Mouse (Mus musculus): ENCODE results near the gene Arfip2. TPM values are rescaled to one million over a fixed set of nuclear protein-coding genes. Genes with fewer than 3 reads are reported as not detected.

Arfip2 gene
- polyA plus RNA-seq, 1 experiment from 2014 or later: 94.8 TPM

DNA sequence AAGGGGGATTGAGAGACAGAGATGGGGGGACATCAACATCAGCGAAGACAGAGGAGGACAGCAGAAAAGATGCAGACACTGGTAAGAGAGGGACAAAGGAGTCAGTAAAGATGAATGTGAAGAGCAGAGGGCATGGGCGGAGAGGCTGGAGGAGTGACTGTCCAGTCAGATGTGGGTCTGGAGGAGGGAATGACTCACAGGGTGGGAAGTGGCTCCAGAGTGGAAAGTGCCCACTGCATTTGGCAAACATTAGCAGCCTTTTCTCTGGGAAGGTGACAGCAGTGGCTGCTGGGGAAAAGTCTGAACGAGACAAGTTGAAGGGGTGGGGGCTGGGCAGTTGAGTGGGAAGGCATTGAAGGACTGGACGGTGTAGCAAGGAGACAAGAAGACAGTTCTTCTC lies 19.2 kb downstream of the Arfip2 start:
- Histone ChIP-seq H3K36me3 (ENCODE audit: control insufficient read depth, insufficient read depth, low read length) (peaks cover 56% of the 10 kb centered on the region), H3K4me2 (replicated peaks; ENCODE audit: low read depth, low read length) (no peak overlapping the region)
- no peak for ATAC-seq (ENCODE audit: low FRiP score, low TSS enrichment)

DNA sequence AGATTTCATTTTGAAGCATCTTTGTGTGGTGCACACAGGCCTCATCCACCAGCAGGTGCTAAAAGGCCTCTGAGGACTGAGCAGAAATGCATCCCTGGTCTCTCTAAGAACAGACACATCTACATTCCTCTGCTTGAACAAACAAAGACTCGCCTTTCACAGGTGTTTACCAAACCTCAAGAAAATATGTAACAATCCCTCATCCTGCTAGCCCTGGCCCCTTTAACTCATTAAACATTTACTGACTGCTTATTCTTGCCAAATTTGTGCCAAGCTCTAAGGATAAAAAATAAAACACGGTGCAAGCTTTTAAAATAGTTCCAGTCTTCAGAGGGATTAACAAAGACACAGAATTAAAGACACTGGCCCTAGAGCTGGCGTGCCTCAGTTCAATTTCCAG lies 20.5 kb downstream of the Arfip2 start:
- Histone ChIP-seq H3K9me3 (ENCODE audit: control insufficient read depth, low read length) (no peaks in the 10 kb centered on the region), H3K4me1 (ENCODE audit: control insufficient read depth, insufficient read depth, low read length) (no peaks in the 10 kb centered on the region), H3K27me3 (ENCODE audit: control insufficient read depth, insufficient read depth, low read length) (no peaks in the 10 kb centered on the region), H3K27ac (ENCODE audit: low read depth, low read length) (no peak overlapping the region), H3K4me3 (ENCODE audit: low read length) (no peak overlapping the region), H3K4me2 (replicated peaks; ENCODE audit: low read depth, low read length) (no peak overlapping the region), H3K36me3 (ENCODE audit: control insufficient read depth, insufficient read depth, low read length) (peaks cover 62% of the 10 kb centered on the region), H3K9ac (ENCODE audit: low read depth, low read length) (no peak overlapping the region)
- WGBS: 79% methylated on average over 3 of the region's 3 CpGs
- no peak for ATAC-seq (ENCODE audit: low FRiP score, low TSS enrichment)

More for the DNA sequence above, 19.2 kb downstream of the Arfip2 start:
- no peak overlapping the region for H3K27ac ChIP-seq (ENCODE audit: low read depth, low read length)
- H3K9me3 ChIP-seq (ENCODE audit: control insufficient read depth, low read length): no peaks in the 10 kb centered on the region
- no peaks in the 10 kb centered on the region for H3K27me3 ChIP-seq (ENCODE audit: control insufficient read depth, insufficient read depth, low read length)
- no peak overlapping the region for H3K4me3 ChIP-seq (ENCODE audit: low read length)
- no peak overlapping the region for H3K9ac ChIP-seq (ENCODE audit: low read depth, low read length)
- H3K4me1 ChIP-seq (ENCODE audit: control insufficient read depth, insufficient read depth, low read length): no peaks in the 10 kb centered on the region
- 77% methylated on average over 4 of the region's 4 CpGs for WGBS

DNA sequence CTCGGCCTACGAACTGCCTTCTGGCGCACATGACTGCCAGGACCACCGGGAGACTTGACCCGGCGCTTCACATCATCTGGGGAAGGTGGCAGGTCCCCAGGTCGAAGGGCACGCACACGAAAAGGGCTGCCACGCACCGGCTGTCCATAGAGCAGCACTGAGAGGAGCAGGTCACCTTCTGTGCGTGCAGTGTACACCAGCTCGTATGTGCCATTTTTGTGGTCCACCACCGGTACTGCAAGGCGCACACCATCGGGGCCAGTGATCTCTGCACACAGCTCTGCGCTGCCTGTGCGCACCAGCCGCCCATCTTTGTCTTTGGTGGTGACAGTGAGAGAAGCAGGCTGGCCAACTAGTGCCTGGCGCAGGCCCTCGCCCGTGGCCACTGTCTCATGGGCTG lies 22.4 kb downstream of the Arfip2 start:
- Histone ChIP-seq H3K27me3 (ENCODE audit: control insufficient read depth, insufficient read depth, low read length) (no peaks in the 10 kb centered on the region), H3K27ac (ENCODE audit: low read depth, low read length) (no peak overlapping the region), H3K9ac (ENCODE audit: low read depth, low read length) (no peak overlapping the region), H3K36me3 (ENCODE audit: control insufficient read depth, insufficient read depth, low read length) (peaks cover 65% of the 10 kb centered on the region), H3K4me3 (ENCODE audit: low read length) (no peak overlapping the region), H3K4me1 (ENCODE audit: control insufficient read depth, insufficient read depth, low read length) (no peaks in the 10 kb centered on the region), H3K9me3 (ENCODE audit: control insufficient read depth, low read length) (no peaks in the 10 kb centered on the region), H3K4me2 (replicated peaks; ENCODE audit: low read depth, low read length) (no peak overlapping the region)
- WGBS: 94% methylated on average over 22 of the region's 22 CpGs
- no peak for ATAC-seq (ENCODE audit: low FRiP score, low TSS enrichment)

DNA sequence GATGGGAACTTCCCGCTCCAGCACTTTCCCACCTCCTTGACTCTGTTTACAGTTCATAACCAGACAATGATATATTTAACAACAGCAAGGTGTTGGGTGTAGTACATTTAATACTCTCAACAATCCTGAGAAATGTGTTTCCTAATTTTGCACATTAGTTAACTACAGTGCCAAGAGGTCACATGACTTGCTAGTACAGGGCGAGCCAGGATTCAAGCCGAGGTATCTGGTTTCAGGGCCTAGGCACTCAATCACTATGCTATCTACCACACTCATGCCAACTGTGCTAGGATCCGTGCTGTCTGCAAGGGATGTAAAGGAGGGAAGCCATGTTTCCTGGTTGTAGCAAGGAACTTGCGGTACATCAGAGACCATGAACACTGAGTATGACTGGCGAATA lies 23.7 kb downstream of the Arfip2 start:
- Histone ChIP-seq H3K27me3 (ENCODE audit: control insufficient read depth, insufficient read depth, low read length) (no peaks in the 10 kb centered on the region), H3K9me3 (ENCODE audit: control insufficient read depth, low read length) (no peaks in the 10 kb centered on the region), H3K27ac (ENCODE audit: low read depth, low read length) (no peak overlapping the region), H3K4me2 (replicated peaks; ENCODE audit: low read depth, low read length) (no peak overlapping the region), H3K9ac (ENCODE audit: low read depth, low read length) (no peak overlapping the region), H3K4me3 (ENCODE audit: low read length) (no peak overlapping the region), H3K4me1 (ENCODE audit: control insufficient read depth, insufficient read depth, low read length) (no peaks in the 10 kb centered on the region), H3K36me3 (ENCODE audit: control insufficient read depth, insufficient read depth, low read length) (peaks cover 73% of the 10 kb centered on the region)
- no peak for ATAC-seq (ENCODE audit: low FRiP score, low TSS enrichment)
- WGBS: 71% methylated on average over 6 of the region's 6 CpGs

DNA sequence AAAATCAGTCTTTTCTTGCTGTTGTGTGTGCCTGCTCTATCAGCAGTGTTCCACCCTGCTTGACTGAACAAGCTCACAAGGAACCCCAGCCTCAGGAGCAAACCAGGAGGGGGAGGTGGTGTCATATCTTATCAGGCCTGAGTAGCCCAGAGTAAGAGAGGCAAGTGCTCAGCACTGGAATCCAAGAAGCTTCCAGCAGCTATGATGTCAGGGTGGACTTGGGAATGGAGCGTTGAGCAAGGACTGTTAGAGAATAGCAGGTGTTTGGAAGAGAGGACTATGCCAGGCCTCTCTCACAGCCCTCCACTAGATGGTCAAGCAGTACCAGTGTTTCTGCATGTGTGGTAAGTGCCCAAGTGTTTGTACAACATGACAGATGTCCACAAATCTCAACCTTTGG lies 24.5 kb downstream of the Arfip2 start:
- Histone ChIP-seq H3K4me3 (ENCODE audit: low read length) (no peak overlapping the region), H3K4me1 (ENCODE audit: control insufficient read depth, insufficient read depth, low read length) (no peaks in the 10 kb centered on the region), H3K36me3 (ENCODE audit: control insufficient read depth, insufficient read depth, low read length) (peaks cover 80% of the 10 kb centered on the region), H3K27me3 (ENCODE audit: control insufficient read depth, insufficient read depth, low read length) (no peaks in the 10 kb centered on the region), H3K9ac (ENCODE audit: low read depth, low read length) (no peak overlapping the region), H3K27ac (ENCODE audit: low read depth, low read length) (no peak overlapping the region), H3K9me3 (ENCODE audit: control insufficient read depth, low read length) (no peaks in the 10 kb centered on the region), H3K4me2 (replicated peaks; ENCODE audit: low read depth, low read length) (no peak overlapping the region)
- WGBS: 74% methylated on average over 1 of the region's 1 CpGs
- no peak for ATAC-seq (ENCODE audit: low FRiP score, low TSS enrichment)

DNA sequence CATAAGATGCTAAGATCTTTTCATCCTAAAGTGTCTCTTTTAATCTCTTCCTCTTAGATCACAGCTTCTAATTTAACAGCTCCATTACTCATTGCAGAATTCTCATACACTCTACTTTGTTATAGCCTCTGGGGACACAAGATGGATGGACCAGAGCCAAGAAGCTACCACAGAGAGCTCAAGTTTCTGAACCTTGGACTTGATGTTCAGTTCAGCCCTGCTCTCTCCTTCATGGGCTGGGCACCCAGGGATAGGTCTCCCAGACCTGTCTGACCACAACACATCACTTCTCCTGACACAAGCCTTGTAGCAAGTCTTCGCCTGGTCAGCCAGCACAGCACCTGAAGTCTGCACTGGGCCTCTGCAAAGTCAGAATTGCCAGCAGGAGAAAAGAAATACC lies 25.8 kb downstream of the Arfip2 start:
- Histone ChIP-seq H3K27ac (ENCODE audit: low read depth, low read length) (no peak overlapping the region), H3K4me3 (ENCODE audit: low read length) (no peak overlapping the region), H3K9ac (ENCODE audit: low read depth, low read length) (no peak overlapping the region), H3K4me1 (ENCODE audit: control insufficient read depth, insufficient read depth, low read length) (no peaks in the 10 kb centered on the region), H3K4me2 (replicated peaks; ENCODE audit: low read depth, low read length) (no peak overlapping the region), H3K36me3 (ENCODE audit: control insufficient read depth, insufficient read depth, low read length) (peaks cover 84% of the 10 kb centered on the region), H3K27me3 (ENCODE audit: control insufficient read depth, insufficient read depth, low read length) (no peaks in the 10 kb centered on the region), H3K9me3 (ENCODE audit: control insufficient read depth, low read length) (no peaks in the 10 kb centered on the region)
- 96% methylated on average over 1 of the region's 1 CpGs for WGBS
- ATAC-seq (ENCODE audit: low FRiP score, low TSS enrichment): no peak

DNA sequence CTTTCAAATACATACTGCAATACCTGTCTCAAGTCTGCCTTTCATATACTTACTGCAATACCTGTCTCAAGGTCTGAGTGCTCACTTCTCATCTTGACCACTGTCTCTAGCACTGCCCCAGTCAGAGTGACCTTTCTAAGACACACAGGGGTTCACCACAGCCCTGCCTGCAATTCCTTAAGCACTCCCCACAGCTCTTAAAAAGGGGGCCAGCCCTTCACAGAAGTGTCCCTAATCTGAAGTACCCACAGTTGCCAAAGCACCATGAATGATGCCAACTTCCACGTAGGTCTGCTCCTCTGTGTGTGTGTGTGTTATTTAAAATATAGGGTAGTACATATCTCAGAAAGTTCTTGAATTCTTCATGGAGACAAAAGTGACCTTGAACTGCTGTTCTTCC lies 28.4 kb downstream of the Arfip2 start:
- peaks cover 63% of the 10 kb centered on the region for H3K36me3 ChIP-seq (ENCODE audit: control insufficient read depth, insufficient read depth, low read length)
- no peaks in the 10 kb centered on the region for H3K9me3 ChIP-seq (ENCODE audit: control insufficient read depth, low read length)
- H3K27ac ChIP-seq (ENCODE audit: low read depth, low read length): no peak overlapping the region
- no peak for ATAC-seq (ENCODE audit: low FRiP score, low TSS enrichment)
- 96% methylated on average over 1 of the region's 1 CpGs for WGBS
- H3K9ac ChIP-seq (ENCODE audit: low read depth, low read length): no peak overlapping the region
- no peak overlapping the region for H3K4me2 ChIP-seq (replicated peaks; ENCODE audit: low read depth, low read length)
- H3K27me3 ChIP-seq (ENCODE audit: control insufficient read depth, insufficient read depth, low read length): no peaks in the 10 kb centered on the region
- H3K4me1 ChIP-seq (ENCODE audit: control insufficient read depth, insufficient read depth, low read length): no peaks in the 10 kb centered on the region
- H3K4me3 ChIP-seq (ENCODE audit: low read length): no peak overlapping the region

DNA sequence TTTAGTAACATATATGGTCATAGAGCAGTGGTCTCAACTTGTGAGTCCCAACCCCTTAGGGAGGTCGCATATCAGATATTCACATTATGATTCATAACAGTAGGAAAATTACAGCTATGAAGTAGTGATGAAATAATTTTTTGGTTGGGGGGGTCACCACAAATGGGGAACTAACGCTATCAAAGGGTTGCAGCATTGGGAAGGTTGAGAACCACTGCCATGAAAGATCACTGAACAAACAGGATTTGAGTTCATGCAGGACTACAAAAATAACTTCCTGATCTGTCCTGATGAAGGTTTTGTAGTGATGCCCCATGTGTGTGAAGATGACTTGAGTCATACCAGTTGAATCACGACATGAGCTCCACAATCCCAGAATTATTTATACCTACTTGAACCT lies 31.7 kb downstream of the Arfip2 start:
- H3K4me2 ChIP-seq (replicated peaks; ENCODE audit: low read depth, low read length): no peak overlapping the region
- H3K27ac ChIP-seq (ENCODE audit: low read depth, low read length): no peak overlapping the region
- peaks cover 33% of the 10 kb centered on the region for H3K36me3 ChIP-seq (ENCODE audit: control insufficient read depth, insufficient read depth, low read length)
- no peaks in the 10 kb centered on the region for H3K9me3 ChIP-seq (ENCODE audit: control insufficient read depth, low read length)
- 91% methylated on average over 3 of the region's 3 CpGs for WGBS
- ATAC-seq (ENCODE audit: low FRiP score, low TSS enrichment): no peak
- H3K9ac ChIP-seq (ENCODE audit: low read depth, low read length): no peak overlapping the region
- no peaks in the 10 kb centered on the region for H3K27me3 ChIP-seq (ENCODE audit: control insufficient read depth, insufficient read depth, low read length)
- no peaks in the 10 kb centered on the region for H3K4me1 ChIP-seq (ENCODE audit: control insufficient read depth, insufficient read depth, low read length)
- no peak overlapping the region for H3K4me3 ChIP-seq (ENCODE audit: low read length)

DNA sequence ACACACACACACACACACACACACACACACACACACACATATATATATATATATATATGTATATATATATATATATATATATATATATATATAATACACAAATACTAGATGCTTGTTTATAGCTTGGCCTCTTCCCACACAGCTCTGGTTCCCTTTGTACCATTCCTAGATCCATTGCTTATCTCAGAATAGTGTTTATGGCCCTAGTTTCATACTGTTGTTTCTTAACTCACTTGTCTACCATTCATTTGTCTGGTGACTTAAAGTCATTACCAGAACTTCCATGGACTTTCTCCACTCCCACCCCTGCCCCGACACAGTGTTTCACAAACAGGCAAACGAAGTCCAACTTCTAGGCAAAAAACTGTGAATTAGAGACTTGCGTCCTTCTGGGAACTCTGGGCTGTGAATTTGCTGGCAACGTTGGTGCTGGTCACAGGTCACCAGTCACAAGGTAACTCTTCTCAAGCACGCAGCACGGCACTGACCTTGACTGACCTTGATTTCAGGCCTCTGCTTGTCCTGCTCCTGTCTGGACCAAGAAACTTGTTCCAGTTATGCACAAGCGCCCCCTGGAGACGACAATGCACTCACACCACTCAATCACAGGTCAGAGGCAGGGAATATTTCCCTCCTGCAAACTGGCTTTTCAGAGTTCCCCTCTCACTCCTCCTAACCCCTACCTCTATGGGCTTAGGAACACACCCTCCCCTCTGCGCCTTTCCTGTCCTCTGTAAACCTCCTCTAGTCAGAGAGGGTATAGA lies 37.2 kb downstream of the Arfip2 start:
- no peak overlapping the region for H3K4me2 ChIP-seq (replicated peaks; ENCODE audit: low read depth, low read length)
- H3K4me1 ChIP-seq (ENCODE audit: control insufficient read depth, insufficient read depth, low read length): no peaks in the 10 kb centered on the region
- H3K27ac ChIP-seq (ENCODE audit: low read depth, low read length): no peak overlapping the region
- WGBS: 30% methylated on average over 9 of the region's 9 CpGs
- H3K9me3 ChIP-seq (ENCODE audit: control insufficient read depth, low read length): no peaks in the 10 kb centered on the region
- no peak overlapping the region for H3K9ac ChIP-seq (ENCODE audit: low read depth, low read length)
- ATAC-seq (ENCODE audit: low FRiP score, low TSS enrichment): peak; percentile 87
- H3K4me3 ChIP-seq (ENCODE audit: low read length): no peak overlapping the region
- no peaks in the 10 kb centered on the region for H3K27me3 ChIP-seq (ENCODE audit: control insufficient read depth, insufficient read depth, low read length)
- no peaks in the 10 kb centered on the region for H3K36me3 ChIP-seq (ENCODE audit: control insufficient read depth, insufficient read depth, low read length)
